Mouse (Mus musculus): ENCODE data around the gene Tgfbr2. TPM values are rescaled to one million over a fixed set of nuclear protein-coding genes. Genes with fewer than 3 reads are reported as not detected.

Tgfbr2 gene
- polyA plus RNA-seq, 1 experiment from 2014 or later: 31.2 TPM

DNA sequence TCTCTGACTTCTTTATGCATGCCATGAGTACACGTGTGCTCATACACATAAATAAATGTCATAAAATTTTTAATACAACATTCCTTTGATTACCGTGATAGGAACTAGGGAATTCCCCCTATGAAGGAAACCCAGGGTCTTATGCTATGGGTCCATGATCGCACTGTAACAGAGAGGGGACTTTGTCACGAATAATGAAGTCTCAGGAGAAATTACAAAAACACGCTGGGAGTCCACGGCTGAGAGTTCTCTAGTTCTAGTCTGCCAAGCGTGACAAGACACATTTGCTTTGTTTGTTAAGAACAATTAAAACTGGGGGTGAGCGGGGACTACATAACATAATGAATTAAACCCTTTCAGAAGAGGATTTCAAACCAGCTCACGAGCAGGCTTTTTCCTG lies 23.3 kb upstream of the Tgfbr2 start:
- Histone ChIP-seq H3K4me3 (replicated peaks; ENCODE audit: low read depth, low read length) (no peak overlapping the region), H3K9me3 (replicated peaks; ENCODE audit: low read length) (no peaks in the 10 kb centered on the region), H3K4me1 (replicated peaks; ENCODE audit: insufficient read depth, low read length) (no peaks in the 10 kb centered on the region), H3K4me2 (ENCODE audit: low read length) (no peak overlapping the region), H3K36me3 (ENCODE audit: insufficient read depth, low read length) (no peaks in the 10 kb centered on the region), H3K9ac (ENCODE audit: low read depth, low read length) (no peak overlapping the region), H3K27me3 (ENCODE audit: insufficient read depth, low read length) (no peaks in the 10 kb centered on the region), H3K27ac (no peak overlapping the region)
- TF ChIP-seq CTCF (IDR thresholded peaks at IDR 0.05; ENCODE audit: low read depth): no peak
- DNase-seq (ENCODE audit: low spot score) (no peak), ATAC-seq (replicated peaks; ENCODE audit: low FRiP score, low read depth) (no peak)
- WGBS: 19% methylated on average over 9 of the region's 9 CpGs

DNA sequence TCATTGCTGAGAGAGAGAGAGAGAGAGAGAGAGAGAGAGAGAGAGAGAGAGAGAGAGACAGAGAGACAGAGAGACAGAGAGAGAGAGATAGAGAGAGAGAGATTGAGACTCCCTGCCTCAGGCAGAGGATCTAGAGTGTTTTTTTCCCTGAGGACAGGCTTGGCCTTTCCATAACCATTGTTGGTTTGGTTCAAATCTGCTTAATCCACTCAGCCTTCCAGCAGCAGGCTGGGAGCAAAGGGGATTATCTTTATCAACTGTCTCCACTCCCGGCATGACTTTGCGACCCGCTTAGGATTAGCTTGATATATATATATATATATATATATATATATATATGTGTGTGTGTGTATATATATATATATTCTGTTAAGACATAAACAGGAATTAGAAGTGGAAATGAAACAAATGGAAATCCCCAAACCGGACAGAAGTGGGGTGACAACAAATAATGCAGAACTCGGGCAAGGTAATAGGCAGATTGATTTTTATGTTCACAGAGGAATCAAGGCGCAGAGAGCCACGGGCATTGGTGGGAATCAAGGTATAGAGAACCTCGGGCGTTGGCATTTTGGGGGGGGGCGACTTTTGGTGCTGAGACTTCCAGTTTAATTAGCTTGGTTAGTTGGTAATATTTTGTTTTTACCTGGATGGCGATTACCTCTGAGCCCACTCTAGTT lies 22.5 kb upstream of the Tgfbr2 start:
- H3K9me3 ChIP-seq (replicated peaks; ENCODE audit: low read length): no peaks in the 10 kb centered on the region
- WGBS: 95% methylated on average over 11 of the region's 11 CpGs
- H3K36me3 ChIP-seq (ENCODE audit: insufficient read depth, low read length): no peaks in the 10 kb centered on the region
- H3K4me3 ChIP-seq (replicated peaks; ENCODE audit: low read depth, low read length): no peak overlapping the region
- no peak for ATAC-seq (replicated peaks; ENCODE audit: low FRiP score, low read depth)
- H3K4me1 ChIP-seq (replicated peaks; ENCODE audit: insufficient read depth, low read length): no peaks in the 10 kb centered on the region
- no peak for TF ChIP-seq CTCF (IDR thresholded peaks at IDR 0.05; ENCODE audit: low read depth)
- no peak overlapping the region for H3K27ac ChIP-seq
- no peaks in the 10 kb centered on the region for H3K27me3 ChIP-seq (ENCODE audit: insufficient read depth, low read length)
- H3K9ac ChIP-seq (ENCODE audit: low read depth, low read length): no peak overlapping the region
- DNase-seq (ENCODE audit: low spot score): no peak
- H3K4me2 ChIP-seq (ENCODE audit: low read length): no peak overlapping the region

- WGBS: 72% methylated on average over 4 of the region's 4 CpGs
- no peak for ATAC-seq (replicated peaks; ENCODE audit: low FRiP score, low read depth)
- H3K4me2 ChIP-seq (ENCODE audit: low read length): no peak overlapping the region
- no peaks in the 10 kb centered on the region for H3K4me1 ChIP-seq (replicated peaks; ENCODE audit: insufficient read depth, low read length)
- peak overlapping the region; percentile 25; the same call in 1 of the 2 replicates for H3K27ac ChIP-seq
- TF ChIP-seq CTCF (IDR thresholded peaks at IDR 0.05; ENCODE audit: low read depth): no peak
- H3K9ac ChIP-seq (ENCODE audit: low read depth, low read length): no peak overlapping the region
- DNase-seq (ENCODE audit: low spot score): no peak
- no peaks in the 10 kb centered on the region for H3K36me3 ChIP-seq (ENCODE audit: insufficient read depth, low read length)
- no peak overlapping the region for H3K4me3 ChIP-seq (replicated peaks; ENCODE audit: low read depth, low read length)
- H3K9me3 ChIP-seq (replicated peaks; ENCODE audit: low read length): no peaks in the 10 kb centered on the region
- no peaks in the 10 kb centered on the region for H3K27me3 ChIP-seq (ENCODE audit: insufficient read depth, low read length)
Measured at GRCm38 (mm10) chr9:116193889-116194450, 18.8 kb upstream of the Tgfbr2 start.

DNA sequence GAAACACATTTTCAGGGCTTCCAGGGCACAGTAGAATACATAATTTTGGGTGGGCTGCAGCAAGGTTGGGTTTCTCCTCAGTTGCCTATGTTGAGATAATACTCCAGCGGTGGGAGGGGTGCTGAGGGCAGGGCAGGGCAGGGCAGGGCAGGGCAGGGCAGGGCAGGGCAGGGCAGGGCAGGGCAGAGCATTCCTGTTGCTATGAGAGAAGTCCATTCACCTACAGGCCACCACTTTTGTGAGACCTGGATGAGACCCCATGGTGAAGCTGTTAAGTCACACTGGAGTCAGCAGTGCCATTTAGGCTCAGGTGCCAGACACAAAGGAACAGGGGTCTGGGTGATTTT lies 18.3 kb upstream of the Tgfbr2 start:
- ATAC-seq (replicated peaks; ENCODE audit: low FRiP score, low read depth): no peak
- no peak for DNase-seq (ENCODE audit: low spot score)
- no peak for TF ChIP-seq CTCF (IDR thresholded peaks at IDR 0.05; ENCODE audit: low read depth)
- H3K4me3 ChIP-seq (replicated peaks; ENCODE audit: low read depth, low read length): no peak overlapping the region
- no peak overlapping the region for H3K9ac ChIP-seq (ENCODE audit: low read depth, low read length)
- no peak overlapping the region for H3K4me2 ChIP-seq (ENCODE audit: low read length)
- no peaks in the 10 kb centered on the region for H3K9me3 ChIP-seq (replicated peaks; ENCODE audit: low read length)
- H3K27me3 ChIP-seq (ENCODE audit: insufficient read depth, low read length): no peaks in the 10 kb centered on the region
- no peak overlapping the region for H3K27ac ChIP-seq
- WGBS: 60% methylated on average over 1 of the region's 1 CpGs
- no peaks in the 10 kb centered on the region for H3K4me1 ChIP-seq (replicated peaks; ENCODE audit: insufficient read depth, low read length)
- H3K36me3 ChIP-seq (ENCODE audit: insufficient read depth, low read length): no peaks in the 10 kb centered on the region

DNA sequence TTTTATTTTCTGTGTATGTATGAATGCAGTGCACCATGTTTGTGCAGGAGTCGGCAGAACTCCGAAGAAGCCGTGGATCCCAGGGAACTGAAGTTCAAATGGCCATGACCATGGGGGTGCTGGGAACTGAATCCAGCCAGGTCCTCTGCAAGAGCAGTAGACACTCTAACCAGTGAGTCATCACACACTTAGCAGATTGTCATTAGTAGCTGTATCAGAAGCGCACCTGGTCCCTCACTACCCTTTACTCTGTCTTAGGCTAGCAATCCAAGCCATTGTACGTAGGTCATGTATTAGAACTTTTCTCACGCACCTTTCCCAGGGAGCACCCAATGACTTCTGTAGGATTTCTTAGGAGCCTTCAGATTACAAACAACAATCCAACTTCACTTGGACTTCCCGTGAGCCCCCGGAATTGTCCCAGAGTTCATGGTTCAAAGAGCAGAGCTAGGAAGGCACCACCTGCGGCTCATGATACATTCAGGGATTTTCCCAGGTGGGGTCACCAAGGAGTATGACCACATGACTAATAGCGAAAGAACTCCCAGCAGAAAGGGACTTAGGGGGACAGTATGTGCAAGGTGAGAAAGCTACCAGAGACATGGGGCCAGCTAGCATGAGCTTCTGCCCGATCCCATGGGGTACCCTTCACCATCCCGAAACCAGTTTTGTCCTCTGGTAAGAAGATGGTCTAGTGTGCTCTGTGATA lies 17.8 kb upstream of the Tgfbr2 start:
- Histone ChIP-seq H3K36me3 (ENCODE audit: insufficient read depth, low read length) (no peaks in the 10 kb centered on the region), H3K4me2 (ENCODE audit: low read length) (no peak overlapping the region), H3K4me1 (replicated peaks; ENCODE audit: insufficient read depth, low read length) (no peaks in the 10 kb centered on the region), H3K27ac (no peak overlapping the region), H3K9ac (ENCODE audit: low read depth, low read length) (no peak overlapping the region), H3K4me3 (replicated peaks; ENCODE audit: low read depth, low read length) (no peak overlapping the region), H3K9me3 (replicated peaks; ENCODE audit: low read length) (no peaks in the 10 kb centered on the region), H3K27me3 (ENCODE audit: insufficient read depth, low read length) (no peaks in the 10 kb centered on the region)
- DNase-seq (ENCODE audit: low spot score) (no peak), ATAC-seq (replicated peaks; ENCODE audit: low FRiP score, low read depth) (no peak)
- WGBS: 93% methylated on average over 12 of the region's 12 CpGs
- TF ChIP-seq CTCF (IDR thresholded peaks at IDR 0.05; ENCODE audit: low read depth): no peak

DNA sequence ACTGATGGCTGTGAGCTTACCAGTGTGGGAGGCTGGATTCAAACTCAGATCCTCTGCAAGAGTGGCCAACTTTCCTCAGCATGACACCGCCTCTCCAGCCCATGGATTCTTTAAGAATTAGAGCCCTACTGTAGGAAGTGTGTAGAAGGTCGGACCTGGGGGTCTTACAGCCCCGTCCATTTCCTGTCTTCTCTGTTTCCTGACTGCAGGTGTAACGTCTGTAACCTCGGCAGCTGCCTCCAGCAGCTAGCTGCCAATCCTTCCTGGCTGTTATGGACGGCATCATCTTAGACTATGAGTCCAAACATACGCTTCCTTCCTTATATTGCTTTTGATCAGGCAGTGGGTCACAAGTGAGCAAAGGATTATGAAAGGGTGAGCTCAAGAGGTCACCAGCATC lies 17.1 kb upstream of the Tgfbr2 start:
- DNase-seq (ENCODE audit: low spot score) (no peak), ATAC-seq (replicated peaks; ENCODE audit: low FRiP score, low read depth) (no peak)
- no peaks in the 10 kb centered on the region for H3K27me3 ChIP-seq (ENCODE audit: insufficient read depth, low read length)
- no peak overlapping the region for H3K27ac ChIP-seq
- WGBS: 68% methylated on average over 7 of the region's 7 CpGs
- no peak overlapping the region for H3K4me2 ChIP-seq (ENCODE audit: low read length)
- H3K4me3 ChIP-seq (replicated peaks; ENCODE audit: low read depth, low read length): no peak overlapping the region
- H3K36me3 ChIP-seq (ENCODE audit: insufficient read depth, low read length): no peaks in the 10 kb centered on the region
- TF ChIP-seq CTCF (IDR thresholded peaks at IDR 0.05; ENCODE audit: low read depth): no peak
- H3K9me3 ChIP-seq (replicated peaks; ENCODE audit: low read length): no peaks in the 10 kb centered on the region
- H3K9ac ChIP-seq (ENCODE audit: low read depth, low read length): no peak overlapping the region
- no peaks in the 10 kb centered on the region for H3K4me1 ChIP-seq (replicated peaks; ENCODE audit: insufficient read depth, low read length)

Measured in kidney, postnatal 0 days (tissue).